Mouse (Mus musculus) CH12.LX (cell line): Measurements from ENCODE around the gene H2-Eb2.

Source experiments
- BHLHE40 ChIP-seq: IDR thresholded peaks from 2 replicates; pipeline ENCODE4 v1.6.1; 2011; ENCODE audit warnings: mild to moderate bottlenecking, low read depth, low read length, improper control_type of control experiment
- CTCF ChIP-seq, 2 experiments: IDR thresholded peaks in 1 of 2; conservative IDR thresholded peaks in 1 of 2; 2 replicates each; pipeline ENCODE4 v1.5.1; 2011 to 2012; ENCODE audit warnings: low read depth in 2 of 2, low read length in 2 of 2, improper control_type of control experiment in 1 of 2, inconsistent platforms in 1 of 2, mild to moderate bottlenecking in 1 of 2, moderate library complexity in 1 of 2
- EP300 ChIP-seq: IDR thresholded peaks from 2 replicates; pipeline ENCODE4 v1.6.1; 2011; ENCODE audit warnings: low read length, improper control_type of control experiment
- GABPA ChIP-seq: IDR thresholded peaks from 2 replicates; pipeline ENCODE4 v1.6.1; 2012; ENCODE audit warnings: low read depth, low read length, improper control_type of control experiment, inconsistent platforms; ENCODE audit not compliant: insufficient replicate concordance
- MAFK ChIP-seq: IDR thresholded peaks from 2 replicates; pipeline ENCODE4 v1.6.1; 2011; ENCODE audit warnings: low read length, improper control_type of control experiment; ENCODE audit not compliant: insufficient replicate concordance
- MYC ChIP-seq: IDR thresholded peaks from 2 replicates; pipeline ENCODE4 v1.6.1; 2011; ENCODE audit warnings: low read depth, mild to moderate bottlenecking, improper control_type of control experiment, low read length
- PAX5 ChIP-seq: IDR thresholded peaks from 2 replicates; pipeline ENCODE4 v1.6.1; 2012; ENCODE audit warnings: low read length, inconsistent platforms, mixed read lengths
- POLR2A ChIP-seq: IDR thresholded peaks from 2 replicates; pipeline ENCODE4 v1.6.1; 2011; ENCODE audit warnings: low read depth, mild to moderate bottlenecking, improper control_type of control experiment, low read length

- TF ChIP-seq POLR2A (0 out of 2 replicates have a peak, but pooled peaks have one; percentile 30), EP300 (no peak), CTCF (conservative IDR thresholded peaks at IDR 0.05 in 1 of 2, IDR thresholded peaks at IDR 0.05 in 1 of 2; ENCODE audit: low read depth in 2 of 2, low read length in 2 of 2) (no peak), BHLHE40 (no peak), MYC (no peak), MAFK (no peak), GABPA (no peak), PAX5 (no peak)
Measured at GRCm38 (mm10) chr17:34291609-34292008, 33.9 kb upstream of the H2-Eb2 start.
